Mouse (Mus musculus): ENCODE measurements at regions not wholly inside any gene's neighbourhood (a gene's known extent, or its start where the extent isn't known, plus 50 kb on each side); places are given as distances from the start of the nearest gene placed in this dataset.
"Not testable (repeated sequence)": the region's sequence is repeated elsewhere in the genome, so short reads cannot be mapped to it uniquely, and the experiment has no call there.

DNA sequence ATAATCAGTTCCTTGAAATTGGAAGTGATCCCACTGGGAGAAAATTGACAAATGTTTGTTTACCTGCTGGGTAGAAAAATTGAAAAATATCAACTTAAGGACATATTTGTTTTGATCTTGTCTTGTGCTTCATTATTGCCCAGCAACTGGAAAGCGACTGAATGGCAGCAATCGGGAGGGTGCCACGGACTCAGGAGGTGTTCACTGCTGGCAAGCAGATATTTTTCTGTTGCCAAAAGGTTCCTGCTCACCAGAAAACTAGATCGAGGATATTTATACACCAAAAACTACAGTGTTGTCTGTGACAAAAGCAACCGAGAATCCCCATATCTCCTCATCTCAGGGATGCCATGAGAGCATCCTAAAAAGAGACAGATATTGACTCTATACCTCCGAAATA is 71.4 kb downstream of the Gm21833 start:
- Histone ChIP-seq H3K27me3 (replicated peaks; ENCODE audit: low read depth, poor library complexity, severe bottlenecking) (no peaks in the 10 kb centered on the region), H3K9me3 (0 out of 2 replicates have a peak, but pooled peaks cover 2% of the 10 kb centered on the region), H3K36me3 (replicated peaks) (no peaks in the 10 kb centered on the region), H3K4me3 (no peak overlapping the region), H3K27ac (replicated peaks) (no peak overlapping the region), H3K4me1 (no peaks in the 10 kb centered on the region)
- DNase-seq (ENCODE audit: low spot score) = no peak
- WGBS = 82% methylated on average over 6 of the region's 6 CpGs

DNA sequence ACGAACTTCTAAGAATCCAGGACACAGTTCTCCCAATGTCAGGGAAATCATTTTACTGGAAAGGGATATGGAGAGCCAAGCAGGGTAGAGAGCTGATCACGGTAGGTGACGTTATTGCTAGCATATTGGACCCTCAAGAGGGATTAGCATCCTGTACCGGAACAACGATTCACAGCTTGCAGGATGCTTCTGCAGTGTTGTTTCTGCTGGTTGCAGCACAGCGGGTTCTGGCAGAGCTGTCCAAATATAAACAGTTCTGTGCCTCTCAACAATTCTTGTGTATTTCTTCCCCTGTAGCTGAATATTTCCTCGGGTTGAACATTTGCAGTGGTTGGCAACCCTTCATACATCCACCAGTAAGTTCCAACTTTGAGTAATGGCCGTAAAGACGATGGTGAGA is 92.4 kb downstream of the Gm21833 start:
- no peak for DNase-seq (ENCODE audit: low spot score)
- Histone ChIP-seq H3K9me3 (no peaks in the 10 kb centered on the region), H3K27me3 (replicated peaks; ENCODE audit: low read depth, poor library complexity, severe bottlenecking) (no peaks in the 10 kb centered on the region), H3K27ac (replicated peaks) (no peak overlapping the region), H3K36me3 (replicated peaks) (no peaks in the 10 kb centered on the region), H3K4me1 (no peaks in the 10 kb centered on the region), H3K4me3 (no peak overlapping the region)
- WGBS = 90% methylated on average over 9 of the region's 9 CpGs

DNA sequence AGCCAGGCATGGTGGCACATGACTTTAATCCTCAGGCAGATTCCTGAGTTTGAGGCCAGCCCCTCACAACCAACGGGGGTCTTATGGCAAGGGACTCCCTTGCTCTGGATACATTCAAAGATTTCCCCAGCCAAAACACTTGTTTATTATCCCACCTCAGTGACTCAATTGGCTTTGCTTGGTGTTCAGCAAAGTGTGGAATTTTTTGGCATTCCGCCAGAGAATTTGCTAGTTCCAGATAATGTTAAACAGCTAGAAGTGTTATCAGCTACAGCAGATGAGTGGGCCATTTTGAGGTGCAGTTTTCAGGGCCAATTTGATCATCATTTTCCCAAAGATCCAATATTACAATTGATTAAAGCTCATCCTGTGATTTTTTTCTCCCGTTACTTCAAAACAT is 130.8 kb downstream of the Gm21833 start:
- DNase-seq (ENCODE audit: low spot score) = not testable (repeated sequence)
- WGBS = 91% methylated on average over 3 of the region's 3 CpGs

DNA sequence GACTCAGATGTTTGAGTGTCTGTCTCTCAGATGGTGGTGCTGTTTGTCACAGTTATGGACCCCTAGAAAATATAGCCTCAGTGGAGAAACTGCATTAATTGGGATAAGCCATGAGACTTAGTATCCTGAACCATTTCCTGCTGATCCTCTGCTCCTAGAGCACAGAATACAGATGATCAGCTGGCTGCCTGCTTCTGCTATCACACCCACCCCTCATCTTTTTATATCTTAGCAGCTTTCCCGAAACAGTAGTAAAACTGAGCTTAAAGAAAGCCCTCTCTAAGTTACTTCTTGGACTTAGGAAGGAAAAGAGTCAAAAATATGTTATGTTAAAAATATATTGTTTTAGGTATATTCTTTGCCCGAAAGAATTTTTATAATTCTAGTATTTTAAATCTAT is 163.5 kb downstream of the Gm21833 start:
- H3K27me3 ChIP-seq (replicated peaks; ENCODE audit: low read depth, poor library complexity, severe bottlenecking) = no peaks in the 10 kb centered on the region
- H3K9me3 ChIP-seq = peaks cover 4% of the 10 kb centered on the region; the same call in 1 of the 2 replicates
- DNase-seq (ENCODE audit: low spot score) = no peak
- WGBS = 89% methylated on average over 2 of the region's 2 CpGs
- H3K27ac ChIP-seq (replicated peaks) = no peak overlapping the region
- H3K36me3 ChIP-seq (replicated peaks) = no peaks in the 10 kb centered on the region
- no peaks in the 10 kb centered on the region for H3K4me1 ChIP-seq
- no peak overlapping the region for H3K4me3 ChIP-seq

More for the DNA sequence above, 130.8 kb downstream of the Gm21833 start:
- not testable (repeated sequence) for H3K27me3 ChIP-seq (replicated peaks; ENCODE audit: low read depth, poor library complexity, severe bottlenecking); H3K4me3 ChIP-seq; H3K27ac ChIP-seq (replicated peaks); H3K9me3 ChIP-seq; H3K36me3 ChIP-seq (replicated peaks); H3K4me1 ChIP-seq

DNA sequence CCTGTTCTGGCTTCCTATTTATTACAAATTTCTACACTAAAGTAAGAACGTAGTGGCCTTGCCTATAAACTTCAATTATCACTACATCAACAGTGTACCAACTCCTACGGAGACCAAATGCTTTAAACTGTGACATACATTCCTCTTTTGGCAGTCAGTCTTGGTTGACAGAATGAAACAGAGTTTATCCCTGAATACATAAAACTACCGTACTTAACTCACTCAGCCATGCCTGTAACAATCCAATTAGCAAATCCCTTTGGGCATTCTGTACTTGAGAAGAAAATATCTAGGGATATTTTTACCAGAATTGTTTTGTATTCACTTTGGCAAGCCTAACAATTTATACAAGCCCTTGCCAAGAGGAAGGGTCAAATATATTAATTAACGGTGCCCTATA is 169.7 kb downstream of the Gm21833 start:
- Histone ChIP-seq H3K4me1 (no peaks in the 10 kb centered on the region), H3K9me3 (no peaks in the 10 kb centered on the region), H3K36me3 (replicated peaks) (no peaks in the 10 kb centered on the region), H3K27me3 (replicated peaks; ENCODE audit: low read depth, poor library complexity, severe bottlenecking) (no peaks in the 10 kb centered on the region), H3K27ac (replicated peaks) (no peak overlapping the region), H3K4me3 (no peak overlapping the region)
- no peak for DNase-seq (ENCODE audit: low spot score)
- WGBS = 67% methylated on average over 4 of the region's 4 CpGs

DNA sequence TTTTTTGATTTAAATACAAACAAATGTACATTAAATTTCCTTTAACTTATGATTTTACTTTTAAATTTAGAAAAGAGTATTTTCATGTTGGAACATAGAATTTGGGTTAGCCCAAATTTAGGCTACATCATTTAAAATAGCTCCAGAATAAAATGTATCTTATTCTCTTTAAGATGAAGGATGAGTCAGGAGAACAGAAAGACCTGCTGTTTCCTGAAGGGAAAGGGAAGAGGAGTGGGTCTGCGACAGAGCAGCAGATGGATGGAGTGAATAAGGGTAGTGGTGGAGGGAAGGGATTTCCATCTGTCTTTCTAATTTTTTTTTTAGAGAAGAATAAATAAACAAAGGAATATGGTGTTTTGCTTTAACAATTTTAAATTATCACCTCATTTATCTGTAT is 193.1 kb downstream of the Gm21833 start:
- Histone ChIP-seq H3K27ac (replicated peaks) (no peak overlapping the region), H3K4me1 (no peaks in the 10 kb centered on the region), H3K4me3 (no peak overlapping the region), H3K27me3 (replicated peaks; ENCODE audit: low read depth, poor library complexity, severe bottlenecking) (no peaks in the 10 kb centered on the region), H3K9me3 (no peaks in the 10 kb centered on the region), H3K36me3 (replicated peaks) (no peaks in the 10 kb centered on the region)
- DNase-seq (ENCODE audit: low spot score) = no peak
- WGBS = 92% methylated on average over 1 of the region's 1 CpGs

DNA sequence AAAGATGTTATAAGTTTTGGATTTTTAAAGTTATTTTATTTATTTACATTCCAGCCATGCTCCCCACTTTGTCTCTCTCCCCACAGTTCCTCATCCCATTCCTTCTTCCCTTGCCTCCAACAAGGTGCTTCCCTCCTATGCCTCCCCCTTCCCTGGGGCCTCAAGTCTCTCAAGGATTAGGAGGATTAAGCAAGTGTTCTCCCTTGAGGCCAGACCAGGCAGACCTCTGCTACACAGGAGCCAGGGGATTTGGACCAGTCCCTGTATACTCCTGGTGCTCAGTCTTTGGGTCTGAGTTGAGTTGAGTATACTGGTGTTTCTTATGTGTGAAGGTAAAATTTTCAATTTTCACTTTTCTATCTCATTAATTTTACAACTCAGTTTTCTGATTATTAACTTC is 235.2 kb downstream of the Gm21833 start:
- no peaks in the 10 kb centered on the region for H3K36me3 ChIP-seq (replicated peaks)
- no peaks in the 10 kb centered on the region for H3K27me3 ChIP-seq (replicated peaks; ENCODE audit: low read depth, poor library complexity, severe bottlenecking)
- DNase-seq (ENCODE audit: low spot score) = no peak
- H3K9me3 ChIP-seq = no peaks in the 10 kb centered on the region
- H3K4me1 ChIP-seq = no peaks in the 10 kb centered on the region
- H3K4me3 ChIP-seq = no peak overlapping the region
- H3K27ac ChIP-seq (replicated peaks) = no peak overlapping the region

DNA sequence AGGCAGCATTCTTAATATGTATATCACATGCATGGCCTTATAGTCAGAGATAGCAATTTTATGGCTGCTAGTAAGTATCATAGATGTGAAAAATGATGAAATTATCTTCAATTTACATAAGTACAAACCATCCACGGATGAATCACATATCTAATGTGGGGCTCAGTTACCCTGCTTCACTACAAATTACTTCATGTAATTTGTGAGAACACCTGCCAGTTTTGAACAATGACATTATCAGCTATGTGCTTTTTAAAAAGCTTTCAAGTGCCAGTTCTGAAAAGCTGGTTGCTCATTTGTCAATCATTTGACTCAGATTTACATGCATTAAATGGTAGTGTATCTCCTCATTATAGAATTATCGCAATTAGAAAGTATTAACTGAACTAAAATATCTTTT is 243.3 kb downstream of the Gm21833 start:
- H3K27ac ChIP-seq (replicated peaks) = no peak overlapping the region
- 83% methylated on average over 2 of the region's 2 CpGs for WGBS
- no peaks in the 10 kb centered on the region for H3K9me3 ChIP-seq
- no peaks in the 10 kb centered on the region for H3K4me1 ChIP-seq
- H3K4me3 ChIP-seq = no peak overlapping the region
- H3K27me3 ChIP-seq (replicated peaks; ENCODE audit: low read depth, poor library complexity, severe bottlenecking) = no peaks in the 10 kb centered on the region
- no peak for DNase-seq (ENCODE audit: low spot score)
- no peaks in the 10 kb centered on the region for H3K36me3 ChIP-seq (replicated peaks)

DNA sequence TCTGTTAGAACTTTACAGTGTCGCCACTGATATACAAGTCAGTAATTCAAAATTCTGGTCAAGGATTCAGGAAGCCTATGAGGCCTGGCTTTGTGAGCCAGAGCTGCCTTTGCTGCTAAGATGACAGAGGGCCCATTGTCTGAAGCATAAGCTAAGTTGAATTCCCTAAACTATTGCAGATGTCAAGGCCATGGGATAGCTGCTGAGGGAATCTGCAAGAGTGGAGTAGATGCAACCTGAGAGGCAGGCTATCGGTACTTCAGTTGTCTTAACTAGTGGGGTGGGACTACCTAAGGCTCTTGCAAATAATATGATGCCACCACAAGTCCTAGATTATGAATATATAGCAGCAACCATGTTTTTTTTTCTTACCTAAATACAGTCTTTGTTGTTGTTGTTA is 263.9 kb downstream of the Gm21833 start:
- no peak overlapping the region for H3K4me3 ChIP-seq
- H3K36me3 ChIP-seq (replicated peaks) = no peaks in the 10 kb centered on the region
- no peaks in the 10 kb centered on the region for H3K4me1 ChIP-seq
- H3K27me3 ChIP-seq (replicated peaks; ENCODE audit: low read depth, poor library complexity, severe bottlenecking) = no peaks in the 10 kb centered on the region
- H3K27ac ChIP-seq (replicated peaks) = no peak overlapping the region; the same call in 1 of the 2 replicates
- 43% methylated on average over 2 of the region's 2 CpGs for WGBS
- peak; percentile 27 for DNase-seq (ENCODE audit: low spot score)
- no peaks in the 10 kb centered on the region for H3K9me3 ChIP-seq

DNA sequence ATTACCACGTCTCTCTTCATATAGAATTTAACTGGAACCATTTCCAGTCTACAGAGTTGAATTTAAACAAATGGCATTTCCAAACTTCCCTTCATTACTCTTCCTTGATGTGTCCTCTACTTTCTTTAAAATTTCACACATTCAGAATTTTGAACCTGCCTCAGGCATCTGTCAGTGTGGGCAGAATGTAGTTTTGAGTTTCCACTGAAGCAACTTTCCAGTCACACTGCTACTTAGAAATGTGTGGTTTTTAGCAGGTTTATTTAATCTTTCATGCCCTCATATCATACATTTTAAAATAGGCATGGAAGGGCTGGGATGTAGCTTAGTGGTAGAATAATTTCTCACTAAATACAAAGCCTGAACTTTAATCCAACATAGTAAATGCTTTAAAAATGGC is 282.9 kb downstream of the Gm21833 start:
- Histone ChIP-seq H3K4me1 (no peaks in the 10 kb centered on the region), H3K4me3 (no peak overlapping the region), H3K36me3 (replicated peaks) (no peaks in the 10 kb centered on the region), H3K9me3 (no peaks in the 10 kb centered on the region), H3K27ac (replicated peaks) (no peak overlapping the region), H3K27me3 (replicated peaks; ENCODE audit: low read depth, poor library complexity, severe bottlenecking) (no peaks in the 10 kb centered on the region)
- no peak for DNase-seq (ENCODE audit: low spot score)
- WGBS = 83% methylated on average over 1 of the region's 1 CpGs

DNA sequence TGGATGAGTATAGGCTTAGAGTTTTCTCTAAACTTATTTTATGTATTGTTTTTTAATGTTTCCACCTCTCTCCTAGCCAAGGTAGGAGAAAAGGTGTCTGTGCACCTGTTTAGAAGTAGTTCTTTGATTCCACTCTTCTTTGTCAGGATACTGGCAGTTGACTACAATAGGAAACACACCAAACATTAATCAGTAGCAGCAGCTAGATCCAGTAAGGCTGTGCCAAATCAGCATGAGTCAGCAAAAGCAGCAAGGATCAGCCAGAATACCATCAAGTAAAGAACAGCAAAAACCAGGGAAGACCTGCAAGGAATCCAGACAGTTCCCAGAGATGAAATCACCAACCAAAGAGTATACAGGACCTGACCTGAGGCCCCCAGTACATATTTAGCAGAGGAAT is 303.7 kb downstream of the Gm21833 start:
- Histone ChIP-seq H3K4me3 (no peak overlapping the region), H3K27ac (replicated peaks) (no peak overlapping the region), H3K36me3 (replicated peaks) (no peaks in the 10 kb centered on the region), H3K9me3 (no peaks in the 10 kb centered on the region), H3K4me1 (no peaks in the 10 kb centered on the region), H3K27me3 (replicated peaks; ENCODE audit: low read depth, poor library complexity, severe bottlenecking) (no peaks in the 10 kb centered on the region)
- DNase-seq (ENCODE audit: low spot score) = no peak

DNA sequence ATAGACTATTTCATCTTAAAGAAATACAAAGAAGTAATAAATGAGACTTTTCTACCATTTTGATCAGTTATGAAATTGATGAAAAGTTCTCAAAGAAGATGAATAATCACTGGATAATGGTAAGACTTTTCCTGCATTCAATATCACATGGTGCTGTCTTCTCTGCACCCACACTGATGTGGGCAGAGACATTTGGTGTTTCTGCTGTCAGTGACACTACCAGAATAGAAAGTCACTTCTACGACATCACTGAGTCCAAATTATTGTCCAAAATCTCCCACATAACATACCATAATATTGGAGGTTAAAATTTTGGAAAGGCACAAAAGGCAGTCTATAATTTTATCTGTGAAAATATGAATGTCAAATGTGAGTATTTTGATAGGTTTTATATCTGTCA is 344.8 kb downstream of the Gm21833 start:
- 91% methylated on average over 1 of the region's 1 CpGs for whole genome bisulfite sequencing
- Histone ChIP-seq H3K4me3 (no peak overlapping the region), H3K9me3 (no peaks in the 10 kb centered on the region)

DNA sequence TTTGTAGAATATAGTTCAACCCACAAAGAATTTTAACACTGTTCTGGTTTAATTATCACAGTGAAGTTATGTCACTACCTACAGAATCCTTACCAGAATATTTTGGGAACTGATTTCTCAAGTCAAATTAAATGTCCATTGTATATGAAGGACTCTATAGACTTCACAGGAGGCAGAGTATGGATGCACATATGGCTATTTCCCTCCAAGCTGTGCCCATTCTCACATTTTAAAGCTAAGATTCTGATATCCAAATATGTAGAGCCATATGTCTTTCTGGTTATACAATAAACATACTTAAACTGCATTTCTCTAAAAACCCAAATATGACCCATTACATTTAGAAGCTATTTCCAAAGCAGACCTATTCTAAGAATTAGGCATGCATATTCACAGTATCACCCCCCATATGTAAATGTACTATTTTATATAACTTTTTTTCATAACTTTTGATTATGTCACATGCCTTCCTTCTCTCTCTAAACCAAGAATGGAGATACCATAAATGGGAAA is 365.3 kb downstream of the Gm21833 start:
- no peak for DNase-seq (ENCODE audit: low spot score)
- no peak overlapping the region for H3K27ac ChIP-seq (replicated peaks)
- no peaks in the 10 kb centered on the region for H3K4me1 ChIP-seq
- no peaks in the 10 kb centered on the region for H3K27me3 ChIP-seq (replicated peaks; ENCODE audit: low read depth, poor library complexity, severe bottlenecking)
- H3K4me3 ChIP-seq = no peak overlapping the region
- no peaks in the 10 kb centered on the region for H3K9me3 ChIP-seq
- H3K36me3 ChIP-seq (replicated peaks) = no peaks in the 10 kb centered on the region

More for the DNA sequence above, 344.8 kb downstream of the Gm21833 start:
- no peaks in the 10 kb centered on the region for H3K27me3 ChIP-seq (replicated peaks; ENCODE audit: low read depth, poor library complexity, severe bottlenecking)
- DNase-seq (ENCODE audit: low spot score) = no peak
- H3K36me3 ChIP-seq (replicated peaks) = no peaks in the 10 kb centered on the region
- no peak overlapping the region for H3K27ac ChIP-seq (replicated peaks)
- no peaks in the 10 kb centered on the region for H3K4me1 ChIP-seq

DNA sequence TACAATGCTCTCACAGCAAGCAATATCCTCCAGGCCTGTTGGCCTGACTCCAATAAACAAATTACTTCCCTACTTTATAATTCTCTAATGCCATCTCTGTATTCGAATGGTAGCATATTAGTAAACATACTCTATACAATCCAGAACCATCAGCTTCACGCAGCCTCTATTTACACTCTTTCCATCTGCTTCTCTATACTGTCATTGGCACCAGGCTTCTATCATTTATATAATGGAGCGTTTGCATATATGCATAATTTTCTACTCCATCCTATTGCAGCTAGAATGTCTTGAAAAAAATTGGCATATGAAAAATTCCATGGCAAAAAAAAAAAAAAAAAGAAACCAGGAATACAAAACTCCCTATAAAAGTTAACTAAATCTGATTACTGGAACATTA is 369.6 kb downstream of the Gm21833 start:
- no peaks in the 10 kb centered on the region for H3K9me3 ChIP-seq
- 86% methylated on average over 3 of the region's 3 CpGs for WGBS
- H3K36me3 ChIP-seq (replicated peaks) = no peaks in the 10 kb centered on the region
- no peak for DNase-seq (ENCODE audit: low spot score)
- no peak overlapping the region for H3K27ac ChIP-seq (replicated peaks)
- no peak overlapping the region for H3K4me3 ChIP-seq
- no peaks in the 10 kb centered on the region for H3K27me3 ChIP-seq (replicated peaks; ENCODE audit: low read depth, poor library complexity, severe bottlenecking)
- no peaks in the 10 kb centered on the region for H3K4me1 ChIP-seq

Data from embryonic facial prominence, embryonic 10.5 days (tissue).